Mouse (Mus musculus) testis, adult 2 months (tissue): ENCODE data around the gene Prkab1.

Experiments used
- CTCF ChIP-seq: fragments of 200-500 bp; IDR thresholded peaks from 2 replicates; pipeline ENCODE4 v1.5.1; 2012; ENCODE audit warnings: low read depth, mild to moderate bottlenecking, inconsistent platforms, low read length, moderate library complexity; ENCODE audit not compliant: control insufficient read depth, insufficient read depth, insufficient replicate concordance
- POLR2A ChIP-seq: fragments of 200-500 bp; IDR thresholded peaks from 2 replicates; pipeline ENCODE4 v1.6.1; 2012; ENCODE audit warnings: low read depth, mild to moderate bottlenecking, inconsistent platforms, low read length, moderate library complexity; ENCODE audit not compliant: control insufficient read depth

DNA sequence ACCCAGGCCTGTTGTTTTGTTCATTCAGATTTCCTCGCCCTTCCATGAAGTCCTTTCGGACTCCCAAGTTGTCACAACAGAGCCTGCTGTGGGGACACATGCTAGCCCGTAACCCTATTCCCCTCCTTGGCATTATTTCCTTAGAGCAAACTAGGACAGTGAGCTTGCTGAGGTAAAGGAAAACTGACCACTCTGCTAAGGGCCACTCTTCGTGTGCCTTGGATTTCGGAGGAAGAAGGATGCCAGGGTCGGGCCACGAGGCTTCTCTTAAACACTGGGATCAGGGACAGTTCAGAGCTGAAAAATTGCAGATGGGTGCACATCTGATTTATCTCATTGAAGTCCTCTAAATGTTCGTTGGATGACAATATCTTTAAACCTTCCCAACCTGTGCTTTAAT lies 21.3 kb upstream of the Prkab1 start:
- TF ChIP-seq CTCF (no peak), POLR2A (no peak)
